Mouse (Mus musculus): ENCODE measurements at regions not wholly inside any gene's neighbourhood (a gene's known extent, or its start where the extent isn't known, plus 50 kb on each side); places are given as distances from the start of the nearest gene placed in this dataset.

GRCm38 (mm10) chr11:111212702-111213328 is 146.9 kb downstream of the Kcnj2 start:
- no peaks in the 10 kb centered on the region for H3K27me3 ChIP-seq (ENCODE audit: control insufficient read depth in 1 of 2, insufficient read depth in 2 of 2, low read length in 2 of 2)
- no peak overlapping the region for H3K9ac ChIP-seq (ENCODE audit: control insufficient read depth, low read depth, low read length, poor library complexity, severe bottlenecking)
- TF ChIP-seq MXI1 (IDR thresholded peaks at IDR 0.05; ENCODE audit: low read depth, low read length) (no peak), POLR2AphosphoS5 (IDR thresholded peaks at IDR 0.05; ENCODE audit: borderline replicate concordance, low read depth, low read length) (no peak)
- H3K4me3 ChIP-seq (ENCODE audit: control insufficient read depth in 1 of 2, insufficient read depth in 1 of 2, low read depth in 2 of 2, low read length in 2 of 2), result no peak overlapping the region
- H3K36me3 ChIP-seq (ENCODE audit: control insufficient read depth in 1 of 2, insufficient read depth in 2 of 2, low read length in 2 of 2), result no peaks in the 10 kb centered on the region; a peak in 1 of 4 replicates
- H3K79me2 ChIP-seq (ENCODE audit: control insufficient read depth, insufficient read depth, low read length, poor library complexity), result no peaks in the 10 kb centered on the region
- no peak for DNase-seq (ENCODE audit: low read depth, low spot score)
- H3K27ac ChIP-seq (ENCODE audit: control insufficient read depth, low read depth, low read length), result no peak overlapping the region
- H3K9me3 ChIP-seq (replicated peaks; ENCODE audit: insufficient read depth, low read length), result no peaks in the 10 kb centered on the region
- H3K4me1 ChIP-seq (ENCODE audit: control insufficient read depth in 1 of 2, insufficient read depth in 2 of 2, low read length in 2 of 2), result no peaks in the 10 kb centered on the region

- TF ChIP-seq TCF12 (IDR thresholded peaks at IDR 0.05; ENCODE audit: low read depth, low read length) (no peak), SIN3A (IDR thresholded peaks at IDR 0.05; ENCODE audit: low read length) (no peak), POLR2AphosphoS5 (IDR thresholded peaks at IDR 0.05; ENCODE audit: borderline replicate concordance, low read depth, low read length) (no peak), MAZ (IDR thresholded peaks at IDR 0.05; ENCODE audit: low read depth, low read length) (no peak), ZC3H11A (IDR thresholded peaks at IDR 0.05; ENCODE audit: low read depth, low read length) (no peak), BHLHE40 (IDR thresholded peaks at IDR 0.05; ENCODE audit: borderline replicate concordance, low read depth, low read length) (no peak), MXI1 (IDR thresholded peaks at IDR 0.05; ENCODE audit: low read depth, low read length) (no peak), UBTF (IDR thresholded peaks at IDR 0.05; ENCODE audit: borderline replicate concordance, insufficient read depth, low read depth, low read length) (no peak), MEF2A (IDR thresholded peaks at IDR 0.05; ENCODE audit: extremely low read depth, insufficient replicate concordance, low read depth, low read length, poor library complexity, severe bottlenecking) (no peak), MAX (IDR thresholded peaks at IDR 0.05; ENCODE audit: low read length) (no peak), EP300 (IDR thresholded peaks at IDR 0.05; ENCODE audit: low read depth in 1 of 2, low read length in 2 of 2) (no peak), E2F4 (IDR thresholded peaks at IDR 0.05; ENCODE audit: borderline replicate concordance, low read depth, low read length) (no peak), RCOR1 (IDR thresholded peaks at IDR 0.05; ENCODE audit: low read depth, low read length) (no peak), ZKSCAN1 (IDR thresholded peaks at IDR 0.05; ENCODE audit: low read depth, low read length) (no peak)
- Histone ChIP-seq H3K9me3 (replicated peaks; ENCODE audit: insufficient read depth, low read length) (no peaks in the 10 kb centered on the region), H3K4me3 (ENCODE audit: control insufficient read depth in 1 of 2, insufficient read depth in 1 of 2, low read depth in 2 of 2, low read length in 2 of 2) (no peak overlapping the region), H3K9ac (ENCODE audit: control insufficient read depth, low read depth, low read length, poor library complexity, severe bottlenecking) (no peak overlapping the region), H3K27me3 (ENCODE audit: control insufficient read depth in 1 of 2, insufficient read depth in 2 of 2, low read length in 2 of 2) (no peaks in the 10 kb centered on the region), H3K27ac (ENCODE audit: control insufficient read depth, low read depth, low read length) (no peak overlapping the region), H3K36me3 (ENCODE audit: control insufficient read depth in 1 of 2, insufficient read depth in 2 of 2, low read length in 2 of 2) (no peaks in the 10 kb centered on the region; a peak in 1 of 4 replicates), H3K4me1 (ENCODE audit: control insufficient read depth in 1 of 2, insufficient read depth in 2 of 2, low read length in 2 of 2) (no peaks in the 10 kb centered on the region), H3K79me2 (ENCODE audit: control insufficient read depth, insufficient read depth, low read length, poor library complexity) (no peaks in the 10 kb centered on the region)
- DNase-seq (ENCODE audit: low read depth, low spot score), result no peak
Measured at GRCm38 (mm10) chr11:111215006-111215405, 149.0 kb downstream of the Kcnj2 start.
